Mouse (Mus musculus) cerebellum, postnatal 36 days (tissue): Measurements from ENCODE around the gene Vmn1r232.

Experiments used
- DNase-seq, 2 experiments: peaks; one replicate each; pipeline ENCODE4 v3.0.0; 2021 to 2022; ENCODE audit warnings: mixed read lengths in 2 of 2

Gene Vmn1r232

DNA sequence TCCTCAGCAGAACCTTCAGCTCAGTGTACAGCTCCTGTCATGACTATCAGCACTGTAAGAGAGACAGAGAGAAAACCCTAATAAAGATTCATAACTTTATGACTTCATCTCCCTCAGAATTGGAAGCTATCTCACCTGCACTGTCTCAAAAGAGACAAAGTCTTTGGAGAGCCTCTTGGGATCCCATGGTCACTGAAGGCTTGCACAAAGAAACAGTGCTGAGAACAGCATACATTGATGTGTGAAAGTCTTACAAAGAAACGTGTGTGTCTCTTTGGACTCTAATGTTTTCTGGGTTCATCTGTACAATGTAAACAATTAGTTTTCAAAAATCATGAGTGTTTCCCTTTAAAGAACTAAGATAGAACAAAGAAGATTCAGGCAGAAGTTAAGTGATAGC is at the start of gene Vmn1r232:
Gene Vmn1r232, minus strand, starts transcription at position 101 of the 400 bp plus-strand sequence.
- no peak for DNase-seq

- DNase-seq = no peak
These were observed 47.2 kb upstream of the Vmn1r232 start for GRCm38 (mm10) chr17:20966681-20967080.

GRCm38 (mm10) chr17:20965421-20965820 is 45.9 kb upstream of the Vmn1r232 start:
- DNase-seq = no peak

- no peak for DNase-seq
These were observed 40.9 kb upstream of the Vmn1r232 start for GRCm38 (mm10) chr17:20960386-20960785.

GRCm38 (mm10) chr17:20946636-20947035 is 27.1 kb upstream of the Vmn1r232 start:
- DNase-seq = no peak

DNA sequence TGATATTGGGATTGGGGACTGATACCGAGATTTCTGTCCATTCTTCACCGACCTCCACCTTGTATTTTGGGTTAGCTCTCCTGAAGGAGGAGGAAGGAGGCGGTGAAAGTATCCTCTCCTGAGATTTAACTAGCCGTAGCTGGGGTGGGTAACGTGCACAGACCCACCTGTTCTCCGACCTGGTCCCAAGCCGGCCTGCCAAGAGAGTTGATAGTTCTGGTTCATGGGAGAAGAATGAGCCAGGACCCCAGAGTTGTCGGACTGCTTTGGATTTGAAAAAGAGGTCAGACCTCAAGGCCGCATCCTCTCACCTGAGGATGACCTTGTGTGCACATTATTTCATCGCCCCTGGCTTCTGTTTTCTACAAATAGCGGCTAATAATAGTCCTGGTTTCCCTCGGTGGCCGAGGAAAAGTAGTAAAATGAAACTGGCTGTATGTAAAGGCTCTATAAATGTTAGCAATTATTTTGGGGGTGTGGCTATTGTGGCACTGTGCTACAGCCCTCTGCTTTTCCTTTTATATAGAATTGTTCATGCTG is 26.6 kb upstream of the Vmn1r232 start:
- DNase-seq = peak; percentile 14 to 18

DNA sequence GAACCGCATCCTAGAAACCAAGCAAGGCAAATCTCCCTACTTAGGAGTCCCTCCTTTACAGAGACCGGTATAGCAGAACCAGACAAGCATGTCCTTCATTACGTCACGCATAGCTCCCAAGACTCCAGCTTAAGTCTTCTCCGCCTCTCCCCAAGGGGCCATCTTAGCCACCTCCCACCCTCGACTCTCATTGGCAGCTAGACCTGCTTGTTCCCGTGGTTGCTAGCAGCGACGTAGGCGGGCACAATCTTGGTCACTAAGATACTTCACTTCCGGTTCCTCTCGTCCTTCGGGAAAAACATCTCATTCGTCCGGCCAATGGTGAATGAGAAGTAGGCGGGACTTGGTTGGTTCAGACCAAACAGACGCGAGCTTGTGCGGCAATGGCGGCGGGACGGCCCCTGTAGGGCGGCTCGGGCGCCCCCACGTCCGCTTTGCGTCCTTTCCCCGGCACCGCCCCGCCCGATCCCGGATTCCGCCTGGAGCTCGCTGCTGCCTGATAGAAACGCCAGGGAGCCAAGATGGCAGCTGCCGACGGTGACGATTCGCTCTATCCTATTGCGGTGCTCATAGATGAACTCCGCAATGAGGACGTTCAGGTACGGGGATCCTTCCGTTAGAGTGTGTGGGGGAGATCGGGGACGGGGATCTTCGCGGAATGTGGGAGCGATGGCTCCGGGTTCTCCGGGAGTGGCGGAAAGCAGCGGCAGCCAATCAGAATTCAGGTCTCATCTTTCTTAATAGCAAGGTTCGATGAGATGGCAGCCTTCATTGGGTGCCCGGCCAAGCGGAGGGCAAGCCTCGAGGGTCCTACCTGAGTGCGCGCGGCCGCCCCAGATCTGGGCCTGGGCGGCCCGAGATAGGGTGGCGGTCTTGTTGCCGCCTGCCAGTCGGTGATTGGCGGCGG is 25.7 kb upstream of the Vmn1r232 start, which contains the start of gene Ppp2r1a:
Gene Ppp2r1a, plus strand, starts transcription at position 327 of the 907 bp plus-strand sequence.
- peak; percentile 98 to 99 for DNase-seq

GRCm38 (mm10) chr17:20944226-20944625 is 24.7 kb upstream of the Vmn1r232 start:
- DNase-seq = no peak

DNA sequence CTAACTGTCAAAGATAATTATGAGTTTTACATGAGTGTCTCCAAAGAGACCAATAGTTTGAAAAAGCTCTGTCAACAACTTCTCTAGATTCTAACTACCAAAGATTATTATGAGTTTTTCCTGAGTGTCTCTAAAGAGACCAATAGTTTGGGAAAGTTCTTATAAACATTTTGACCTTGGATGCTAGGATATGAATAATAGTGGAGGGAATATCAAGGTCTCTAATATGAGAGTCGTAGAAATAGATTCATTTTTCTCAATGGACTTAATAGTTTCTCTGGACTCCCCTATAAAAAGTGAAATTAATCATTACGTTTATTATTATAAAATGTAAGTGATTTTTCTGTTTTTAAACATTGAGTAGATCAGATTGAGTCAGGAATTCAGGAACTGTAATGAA is 14.5 kb downstream of the Vmn1r232 start, which contains the start of gene Vmn1r231:
Gene Vmn1r231, minus strand, starts transcription at position 101 of the 400 bp plus-strand sequence.
- no peak for DNase-seq
